Mouse (Mus musculus) stomach, postnatal 0 days (tissue): ENCODE data around the gene Spon2.
A peak's percentile ranks its signal among the peaks of the same experiment; 100 is the strongest.

Source experiments
- CTCF ChIP-seq: IDR thresholded peaks from 2 replicates; pipeline ENCODE4 v1.5.1; 2016; ENCODE audit warnings: antibody characterized with exemption, low read depth, mild to moderate bottlenecking, moderate library complexity
- EP300 ChIP-seq: optimal IDR thresholded peaks from 2 replicates; pipeline ENCODE3; 2016; ENCODE audit warnings: antibody characterized with exemption

DNA sequence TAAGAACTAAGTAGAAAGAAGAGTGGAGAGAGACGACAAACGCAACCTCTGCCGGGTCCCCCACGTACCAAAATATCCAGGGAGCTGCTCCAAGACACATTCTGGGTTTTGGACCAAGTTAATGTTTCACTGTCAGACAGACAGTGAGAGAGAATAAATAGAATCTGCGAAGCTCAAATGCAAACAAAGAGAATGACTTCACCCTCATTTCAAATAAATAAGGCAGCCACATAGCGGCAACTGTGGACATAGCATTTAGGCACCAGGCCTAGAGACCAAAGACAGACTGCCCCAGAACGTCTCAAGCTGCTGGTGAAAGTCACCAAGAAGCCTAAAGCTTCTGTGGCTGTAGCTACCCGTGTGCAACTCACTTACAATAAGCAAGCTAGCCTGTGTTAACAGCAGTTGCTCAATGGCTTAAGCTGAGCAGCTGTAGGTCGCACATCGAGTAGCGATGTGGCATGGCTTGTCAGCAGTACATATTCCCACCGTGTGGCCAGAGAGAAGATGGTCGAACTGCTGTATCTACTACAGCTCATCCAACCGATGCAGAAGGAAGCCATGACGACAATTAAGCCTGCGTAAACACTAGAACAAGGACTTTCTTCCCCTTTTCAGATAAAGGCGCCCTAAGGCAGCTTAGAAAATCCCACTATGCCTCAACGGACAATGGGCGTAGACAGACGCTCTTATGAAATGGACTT lies 643 bp upstream of the Spon2 start:
- TF ChIP-seq CTCF (peak; percentile 49), EP300 (no peak)
